Mouse (Mus musculus) hindbrain, postnatal 0 days (tissue): Measurements from ENCODE around the gene Dut. TPM values are rescaled to one million over a fixed set of nuclear protein-coding genes. Genes with fewer than 3 reads are reported as not detected.
"Not testable (repeated sequence)": the region's sequence is repeated elsewhere in the genome, so short reads cannot be mapped to it uniquely, and the experiment has no call there.

Experiments
- ATAC-seq: fragments of 200-750 bp; cut with Nextera tagmentation; 2 replicates; pipeline ENCODE4 v1.8.0; 2017; ENCODE audit warnings: mild to moderate bottlenecking, moderate TSS enrichment, moderate library complexity
- DNase-seq: peaks from one replicate; pipeline ENCODE4 v3.0.0-alpha.2; 2015; ENCODE audit warnings: low spot score
- H3K27ac ChIP-seq: fragments of 300-500 bp; sonication (generic); 2 replicates; pipeline ENCODE4 v1.5.1; 2014; ENCODE audit warnings: mild to moderate bottlenecking
- H3K27me3 ChIP-seq: fragments of 300-500 bp; sonication (generic); 2 replicates; pipeline ENCODE4 v1.6.1; 2014; ENCODE audit warnings: low read length, mixed read lengths; ENCODE audit not compliant: insufficient read depth
- H3K36me3 ChIP-seq: fragments of 300-500 bp; sonication (generic); 2 replicates; pipeline ENCODE4 v1.6.1; 2014; ENCODE audit warnings: low read length, mixed read lengths; ENCODE audit not compliant: insufficient read depth
- H3K4me1 ChIP-seq: fragments of 300-500 bp; sonication (generic); 2 replicates; pipeline ENCODE4 v1.6.1; 2014; ENCODE audit warnings: antibody characterized with exemption, low read length, mixed read lengths; ENCODE audit not compliant: insufficient read depth
- H3K4me2 ChIP-seq: fragments of 300-500 bp; sonication (generic); 2 replicates; pipeline ENCODE4 v1.6.1; 2014; ENCODE audit warnings: low read depth, mild to moderate bottlenecking, low read length, moderate library complexity, mixed read lengths
- H3K4me3 ChIP-seq: fragments of 300-500 bp; sonication (generic); 2 replicates; pipeline ENCODE4 v1.5.1; 2014; ENCODE audit warnings: low read length
- H3K9ac ChIP-seq: fragments of 300-500 bp; sonication (generic); replicated peaks from 2 replicates; pipeline ENCODE4 v1.6.1; 2014; ENCODE audit warnings: mild to moderate bottlenecking, low read length, moderate library complexity, mixed read lengths
- H3K9me3 ChIP-seq: fragments of 300-500 bp; sonication (generic); 2 replicates; pipeline ENCODE4 v1.6.1; 2016; ENCODE audit warnings: low read length, mixed read lengths
- CTCF ChIP-seq: IDR thresholded peaks from 2 replicates; pipeline ENCODE4 v1.5.1; 2016; ENCODE audit warnings: antibody characterized with exemption, control low read depth, low read depth
- WGBS: fragments of 180-500 bp; shearing (Covaris S2); extraction: QIAGEN DNeasy Blood & Tissue Kit; methylation state at CpG from one replicate; pipeline ENCODE4 v1.1.7; 2014; 5-methylcytosine and 5-hydroxymethylcytosine counted together
- polyA plus RNA-seq: library from polyadenylated mRNA; unstranded; fragments of >200 nt; fragmentation: Nextera tagmentation; extraction: Ambion mirVana; gene quantifications from 2 replicates; pipeline ENCODE4 v1.2.1, GENCODE M21; 2015
- total RNA-seq: library from RNA; depleted of rRNA; stranded (reverse); fragments of >200 nt; gene quantifications from 2 replicates; pipeline ENCODE4 v1.2.3, GENCODE M21; 2014

Gene Dut
- total and polyA plus RNA-seq, 2 experiments from 2014 or later, result 50.7 to 95.0 TPM

- DNase-seq (peak; percentile 83), ATAC-seq (peak; percentile 79)
- H3K36me3 ChIP-seq, result peaks cover 3% of the 10 kb centered on the region; the same call in 1 of the 2 replicates
- H3K9me3 ChIP-seq, result no peaks in the 10 kb centered on the region
- H3K4me2 ChIP-seq, result peak overlapping the region; percentile 25; the same call in 1 of the 2 replicates
- H3K4me3 ChIP-seq, result no peak overlapping the region
- no peaks in the 10 kb centered on the region for H3K27me3 ChIP-seq
- WGBS, result 17% methylated on average over 5 of the region's 5 CpGs
- H3K9ac ChIP-seq, result no peak overlapping the region
- H3K27ac ChIP-seq, result no peak overlapping the region
- H3K4me1 ChIP-seq, result no peaks in the 10 kb centered on the region
- TF ChIP-seq CTCF, result peak; percentile 74
Observed at GRCm38 (mm10) chr2:125263056-125263455, 16.1 kb downstream of the Dut start.

- Histone ChIP-seq H3K36me3 (no peaks in the 10 kb centered on the region), H3K4me1 (no peaks in the 10 kb centered on the region), H3K9ac (no peak overlapping the region), H3K4me3 (no peak overlapping the region), H3K27me3 (no peaks in the 10 kb centered on the region), H3K27ac (no peak overlapping the region), H3K9me3 (no peaks in the 10 kb centered on the region), H3K4me2 (no peak overlapping the region)
- TF ChIP-seq CTCF, result no peak
- no peak for ATAC-seq
- WGBS, result 11% methylated on average over 9 of the region's 9 CpGs
- DNase-seq, result peak; percentile 16
Observed at GRCm38 (mm10) chr2:125263753-125264152, 16.8 kb downstream of the Dut start.

GRCm38 (mm10) chr2:125268876-125269275 lies 21.9 kb downstream of the Dut start:
- no peaks in the 10 kb centered on the region for H3K27me3 ChIP-seq
- H3K9me3 ChIP-seq, result no peaks in the 10 kb centered on the region
- H3K4me3 ChIP-seq, result no peak overlapping the region
- ATAC-seq (no peak), DNase-seq (no peak)
- WGBS, result 69% methylated on average over 1 of the region's 1 CpGs
- no peak overlapping the region for H3K9ac ChIP-seq
- H3K36me3 ChIP-seq, result no peaks in the 10 kb centered on the region
- H3K4me1 ChIP-seq, result no peaks in the 10 kb centered on the region
- TF ChIP-seq CTCF, result no peak
- H3K4me2 ChIP-seq, result no peak overlapping the region
- no peak overlapping the region for H3K27ac ChIP-seq

GRCm38 (mm10) chr2:125275617-125276016 lies 28.6 kb downstream of the Dut start:
- Histone ChIP-seq H3K27ac (no peak overlapping the region), H3K4me1 (no peaks in the 10 kb centered on the region), H3K4me2 (no peak overlapping the region), H3K9me3 (no peaks in the 10 kb centered on the region), H3K36me3 (no peaks in the 10 kb centered on the region), H3K9ac (no peak overlapping the region), H3K27me3 (no peaks in the 10 kb centered on the region), H3K4me3 (no peak overlapping the region)
- ATAC-seq (no peak), DNase-seq (no peak)
- 76% methylated on average over 5 of the region's 5 CpGs for WGBS
- no peak for TF ChIP-seq CTCF

- ATAC-seq (no peak), DNase-seq (no peak)
- no peaks in the 10 kb centered on the region for H3K27me3 ChIP-seq
- H3K36me3 ChIP-seq, result no peaks in the 10 kb centered on the region
- 88% methylated on average over 5 of the region's 5 CpGs for WGBS
- no peak overlapping the region for H3K4me3 ChIP-seq
- no peaks in the 10 kb centered on the region for H3K4me1 ChIP-seq
- no peak for TF ChIP-seq CTCF
- no peaks in the 10 kb centered on the region for H3K9me3 ChIP-seq
- H3K9ac ChIP-seq, result no peak overlapping the region
- no peak overlapping the region for H3K4me2 ChIP-seq
- no peak overlapping the region for H3K27ac ChIP-seq
Observed at GRCm38 (mm10) chr2:125276692-125277091, 29.7 kb downstream of the Dut start.

- H3K27me3 ChIP-seq, result no peaks in the 10 kb centered on the region
- H3K36me3 ChIP-seq, result no peaks in the 10 kb centered on the region
- ATAC-seq (no peak), DNase-seq (no peak)
- TF ChIP-seq CTCF, result no peak
- no peaks in the 10 kb centered on the region for H3K9me3 ChIP-seq
- no peak overlapping the region for H3K27ac ChIP-seq
- 67% methylated on average over 7 of the region's 7 CpGs for WGBS
- no peak overlapping the region for H3K9ac ChIP-seq
- H3K4me1 ChIP-seq, result no peaks in the 10 kb centered on the region
- H3K4me2 ChIP-seq, result no peak overlapping the region
- no peak overlapping the region for H3K4me3 ChIP-seq
Observed at GRCm38 (mm10) chr2:125278474-125278873, 31.5 kb downstream of the Dut start.

GRCm38 (mm10) chr2:125279995-125280394 lies 33.0 kb downstream of the Dut start:
- not testable (repeated sequence) for H3K27ac ChIP-seq, H3K27me3 ChIP-seq, H3K4me3 ChIP-seq, H3K36me3 ChIP-seq, H3K9me3 ChIP-seq, H3K9ac ChIP-seq, H3K4me1 ChIP-seq, DNase-seq, ATAC-seq, H3K4me2 ChIP-seq
- WGBS, result 69% methylated on average over 9 of the region's 9 CpGs
